Mouse (Mus musculus) ES-Bruce4 (cell line): ENCODE data around the gene Cxcl10. TPM values are rescaled to one million over a fixed set of nuclear protein-coding genes. Genes with fewer than 3 reads are reported as not detected.

Source experiments
- H3K27ac ChIP-seq: 2 replicates; pipeline ENCODE4 v1.5.1; 2012; ENCODE audit warnings: low read length, inconsistent platforms; ENCODE audit not compliant: insufficient read depth
- H3K27me3 ChIP-seq: 2 replicates; pipeline ENCODE4 v1.6.1; 2012; ENCODE audit warnings: mild to moderate bottlenecking, low read length, inconsistent platforms; ENCODE audit not compliant: control insufficient read depth, poor library complexity, insufficient read depth, severe bottlenecking
- H3K36me3 ChIP-seq: 2 replicates; pipeline ENCODE4 v1.6.1; 2012; ENCODE audit warnings: inconsistent platforms, mild to moderate bottlenecking, low read length, moderate library complexity; ENCODE audit not compliant: control insufficient read depth, poor library complexity, insufficient read depth, severe bottlenecking
- H3K4me1 ChIP-seq: one replicate; pipeline ENCODE4 v1.8.1; 2011; ENCODE audit warnings: low read length; ENCODE audit not compliant: control insufficient read depth, insufficient read depth
- H3K4me3 ChIP-seq: 2 replicates; pipeline ENCODE4 v1.5.1; 2011; ENCODE audit warnings: low read depth, mild to moderate bottlenecking, low read length
- H3K9ac ChIP-seq: 2 replicates; pipeline ENCODE4 v1.6.1; 2012; ENCODE audit warnings: low read depth, mild to moderate bottlenecking, inconsistent platforms; ENCODE audit not compliant: poor library complexity, severe bottlenecking
- H3K9me3 ChIP-seq: replicated peaks from 2 replicates; pipeline ENCODE4 v1.6.1; 2012; ENCODE audit warnings: mild to moderate bottlenecking, low read length, inconsistent platforms; ENCODE audit not compliant: control insufficient read depth, poor library complexity, insufficient read depth, severe bottlenecking
- CTCF ChIP-seq: IDR thresholded peaks from one replicate; pipeline ENCODE4 v1.8.1; 2011; ENCODE audit warnings: low read depth, low read length
- EP300 ChIP-seq: IDR thresholded peaks from 2 replicates; pipeline ENCODE4 v1.6.1; 2011; ENCODE audit warnings: low read depth, low read length; ENCODE audit not compliant: insufficient read depth
- POLR2A ChIP-seq: IDR thresholded peaks from one replicate; pipeline ENCODE4 v1.8.1; 2011; ENCODE audit warnings: low read length; ENCODE audit not compliant: insufficient read depth
- polyA plus RNA-seq: library from polyadenylated mRNA; stranded (reverse); fragments of >200 nt; gene quantifications from 2 replicates; pipeline ENCODE4 v1.2.4, GENCODE M21; 2011; ENCODE audit warnings: low read depth; ENCODE audit not compliant: missing spikeins, insufficient read depth, insufficient read length

Gene Cxcl10
- polyA plus RNA-seq, 1 experiment: 11.7 TPM

DNA sequence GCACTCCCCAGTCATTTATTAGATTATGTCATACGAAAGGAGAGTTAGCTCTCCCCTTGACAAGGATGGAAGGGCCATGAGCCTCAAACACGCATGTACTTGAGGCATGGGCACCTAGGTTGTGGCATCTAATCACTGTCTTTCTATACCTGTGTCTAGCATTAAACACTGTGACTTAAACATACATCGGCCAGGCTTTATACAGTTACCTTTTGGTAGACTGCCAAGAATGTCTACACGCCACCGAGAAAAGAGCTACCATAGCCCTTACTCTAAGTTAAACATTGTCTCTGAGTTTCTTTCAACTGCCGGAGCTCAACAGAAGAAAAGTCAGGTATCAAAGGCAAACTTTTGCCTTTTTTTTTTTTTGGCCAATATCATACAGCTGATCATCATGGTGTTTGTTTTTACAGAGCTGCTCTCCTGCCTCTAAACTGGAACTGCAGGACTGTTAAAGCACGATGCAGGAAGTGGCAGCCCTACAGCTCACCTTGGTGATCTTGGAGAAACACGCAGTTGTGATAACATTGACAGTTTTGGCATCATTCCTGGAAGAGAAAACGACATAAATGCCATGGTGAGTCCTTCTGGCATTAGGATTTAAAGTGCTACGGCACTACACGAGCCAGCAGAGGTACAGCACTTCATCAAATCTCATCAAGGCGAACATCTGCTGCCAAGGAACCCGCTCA, 46.4 kb downstream of the Cxcl10 start:
- Histone ChIP-seq H3K27me3 (no peaks in the 10 kb centered on the region), H3K27ac (no peak overlapping the region), H3K9me3 (no peaks in the 10 kb centered on the region), H3K4me3 (no peak overlapping the region), H3K36me3 (peaks cover 60% of the 10 kb centered on the region), H3K4me1 (no peaks in the 10 kb centered on the region), H3K9ac (no peak overlapping the region)
- TF ChIP-seq POLR2A (no peak), CTCF (no peak), EP300 (no peak)

Other genes with a start within 250 kb of the Cxcl10 start
- 66.0 and 72.8 TPM in 2 replicates for gene Uso1, start 211.0 kb downstream of the Cxcl10 start, polyA plus RNA-seq
- gene U90926, start 133.5 kb downstream of the Cxcl10 start, polyA plus RNA-seq: not detected in 2 replicates
- 3.2 and 3.9 TPM in 2 replicates for gene Ppef2, start 92.6 kb downstream of the Cxcl10 start, polyA plus RNA-seq
- 6.7 and 9.8 TPM in 2 replicates for gene Naaa, start 70.7 kb downstream of the Cxcl10 start, polyA plus RNA-seq
- 80.4 and 83.8 TPM in 2 replicates for gene Sdad1, start 38.4 kb downstream of the Cxcl10 start, polyA plus RNA-seq
- not detected in 2 replicates for gene Cxcl9, start 20.8 kb downstream of the Cxcl10 start, polyA plus RNA-seq
- not detected in 2 replicates for gene Art3, start 17.1 kb downstream of the Cxcl10 start, polyA plus RNA-seq
- 99.7 and 109 TPM in 2 replicates for gene Nup54, start 86.3 kb upstream of the Cxcl10 start, polyA plus RNA-seq
- gene Scarb2, start 157.9 kb upstream of the Cxcl10 start, polyA plus RNA-seq: 62.1 and 62.8 TPM in 2 replicates
- not detected in 2 replicates for gene Fam47e, start 206.2 kb upstream of the Cxcl10 start, polyA plus RNA-seq